Mouse (Mus musculus): ENCODE data around the gene Kdm2b. TPM values are rescaled to one million over a fixed set of nuclear protein-coding genes. Genes with fewer than 3 reads are reported as not detected.

The Kdm2b gene
- total and polyA plus RNA-seq, 3 experiments = 29.2 to 48.9 TPM; not detected in 1

GRCm38 (mm10) chr5:123000901-123001300 lies 11.3 kb upstream of the Kdm2b start:
- H3K36me3 ChIP-seq (ENCODE audit: control insufficient read depth in 1 of 2, insufficient read depth in 2 of 2, low read length in 2 of 2) = no peaks in the 10 kb centered on the region; a peak in 1 of 4 replicates
- DNase-seq (ENCODE audit: low read depth, low spot score) = no peak
- TF ChIP-seq POLR2AphosphoS5 (IDR thresholded peaks at IDR 0.05; ENCODE audit: borderline replicate concordance, low read depth, low read length) = no peak
- TF ChIP-seq TBP (IDR thresholded peaks at IDR 0.05; ENCODE audit: low read depth, low read length) = no peak
- TF ChIP-seq CHD1 (IDR thresholded peaks at IDR 0.05; ENCODE audit: low read depth, low read length) = no peak
- TF ChIP-seq MAZ (IDR thresholded peaks at IDR 0.05; ENCODE audit: low read depth, low read length) = no peak
- TF ChIP-seq NRF1 (IDR thresholded peaks at IDR 0.05; ENCODE audit: insufficient read depth, low read depth, low read length, poor library complexity, severe bottlenecking) = no peak
- H3K4me1 ChIP-seq (ENCODE audit: control insufficient read depth in 1 of 2, insufficient read depth in 2 of 2, low read length in 2 of 2) = peaks cover 0 to 7% of the 10 kb centered on the region in 2 experiments; a peak in 2 of 4 replicates
- H3K27ac ChIP-seq (ENCODE audit: control insufficient read depth, low read depth, low read length) = no peak overlapping the region
- no peak overlapping the region for H3K4me3 ChIP-seq (ENCODE audit: control insufficient read depth in 1 of 2, insufficient read depth in 1 of 2, low read depth in 2 of 2, low read length in 2 of 2)
- no peaks in the 10 kb centered on the region for H3K9me3 ChIP-seq (replicated peaks; ENCODE audit: insufficient read depth, low read length)
- H3K27me3 ChIP-seq (ENCODE audit: control insufficient read depth in 1 of 2, insufficient read depth in 2 of 2, low read length in 2 of 2) = peaks cover 0 to 3% of the 10 kb centered on the region in 2 experiments
- no peak overlapping the region for H3K9ac ChIP-seq (ENCODE audit: control insufficient read depth, low read depth, low read length, poor library complexity, severe bottlenecking)
- no peaks in the 10 kb centered on the region for H3K79me2 ChIP-seq (ENCODE audit: control insufficient read depth, insufficient read depth, low read length, poor library complexity)

DNA sequence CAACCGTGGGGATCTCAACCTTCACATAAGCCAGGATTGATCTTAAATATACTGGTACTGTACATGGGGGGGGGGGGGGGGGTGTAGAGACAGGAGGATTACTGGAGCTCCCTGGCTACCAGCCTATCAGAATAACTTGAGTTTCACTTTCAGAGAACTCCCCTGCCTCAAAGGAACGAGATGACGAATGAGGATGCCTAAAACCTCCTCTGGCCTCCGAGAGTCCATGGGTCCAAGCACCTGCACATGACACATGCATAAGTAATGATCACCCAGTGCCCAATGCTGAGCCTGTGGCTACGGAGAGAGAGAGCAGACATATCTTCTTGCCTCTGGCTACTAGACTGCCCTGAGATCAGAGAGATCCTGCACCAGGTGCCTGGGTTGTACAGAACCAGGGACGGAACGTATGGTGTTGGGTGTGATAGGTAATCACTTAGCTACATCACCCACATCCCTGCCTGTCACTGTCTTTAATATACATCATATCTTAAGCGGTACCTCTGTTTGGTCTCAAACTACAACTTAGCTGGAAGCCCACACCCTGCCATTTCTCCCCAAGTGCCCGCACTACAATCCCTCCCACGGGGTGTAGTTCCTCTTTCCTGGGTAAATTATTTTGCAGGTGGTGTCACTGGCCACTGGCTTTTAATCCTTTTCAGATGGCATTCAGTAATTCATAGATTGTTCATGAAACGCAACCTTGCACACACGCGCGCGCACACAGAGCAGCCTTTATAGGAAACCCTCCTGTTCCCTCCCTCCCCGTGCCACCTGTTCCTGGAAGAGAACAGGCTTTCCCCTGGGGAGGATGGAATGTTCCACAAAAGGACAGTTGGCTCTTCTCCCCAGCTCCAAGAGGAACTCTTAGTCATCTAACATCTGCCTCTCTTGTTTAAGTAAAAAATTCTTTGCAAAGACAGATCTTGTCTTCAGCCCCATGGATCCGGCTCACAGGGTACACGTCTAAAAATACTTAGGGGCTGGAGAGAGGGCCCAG lies 7.9 kb upstream of the Kdm2b start:
- DNase-seq (ENCODE audit: low read depth, low spot score) = peak; percentile 41
- H3K27ac ChIP-seq (ENCODE audit: control insufficient read depth, low read depth, low read length) = no peak overlapping the region
- peaks cover 0 to 9% of the 10 kb centered on the region in 2 experiments; a peak in 2 of 4 replicates for H3K36me3 ChIP-seq (ENCODE audit: control insufficient read depth in 1 of 2, insufficient read depth in 2 of 2, low read length in 2 of 2)
- H3K4me3 ChIP-seq (ENCODE audit: control insufficient read depth in 1 of 2, insufficient read depth in 1 of 2, low read depth in 2 of 2, low read length in 2 of 2) = no peak overlapping the region
- H3K9ac ChIP-seq (ENCODE audit: control insufficient read depth, low read depth, low read length, poor library complexity, severe bottlenecking) = no peak overlapping the region
- no peaks in the 10 kb centered on the region for H3K79me2 ChIP-seq (ENCODE audit: control insufficient read depth, insufficient read depth, low read length, poor library complexity)
- no peaks in the 10 kb centered on the region; a peak in 3 of 4 replicates for H3K27me3 ChIP-seq (ENCODE audit: control insufficient read depth in 1 of 2, insufficient read depth in 2 of 2, low read length in 2 of 2)
- no peak for TF ChIP-seq USF1 (IDR thresholded peaks at IDR 0.05; ENCODE audit: low read depth, low read length)
- no peak for TF ChIP-seq USF2 (IDR thresholded peaks at IDR 0.05; ENCODE audit: borderline replicate concordance in 1 of 2, insufficient read depth in 1 of 2, low read depth in 1 of 2, low read length in 2 of 2)
- H3K9me3 ChIP-seq (replicated peaks; ENCODE audit: insufficient read depth, low read length) = no peaks in the 10 kb centered on the region
- peaks cover 0 to 14% of the 10 kb centered on the region in 2 experiments; a peak in 2 of 4 replicates for H3K4me1 ChIP-seq (ENCODE audit: control insufficient read depth in 1 of 2, insufficient read depth in 2 of 2, low read length in 2 of 2)

DNA sequence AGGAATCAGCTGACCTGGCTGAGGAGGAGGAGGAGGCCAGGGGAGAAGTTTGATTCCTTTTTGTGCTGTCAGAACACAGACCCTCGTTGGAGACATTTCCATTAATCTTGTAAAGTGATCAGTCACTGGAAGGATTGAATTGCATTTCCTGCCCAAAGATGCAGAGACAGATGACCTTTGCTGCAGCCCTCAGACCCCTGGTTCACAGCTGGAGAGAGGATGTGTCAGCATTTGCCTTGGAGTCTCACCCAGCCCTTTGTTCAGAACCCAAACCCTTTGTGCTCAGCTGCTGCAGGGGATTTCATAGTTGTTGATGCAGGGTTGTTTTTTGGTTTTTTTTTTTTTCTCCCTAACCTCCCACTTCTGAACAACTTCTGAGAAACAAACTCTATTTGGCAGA lies 5.3 kb upstream of the Kdm2b start:
- TF ChIP-seq JUND (IDR thresholded peaks at IDR 0.05; ENCODE audit: low read depth, low read length) (no peak), ETS1 (IDR thresholded peaks at IDR 0.05; ENCODE audit: low read depth, low read length) (no peak)
- Histone ChIP-seq H3K27ac (ENCODE audit: control insufficient read depth, low read depth, low read length) (no peak overlapping the region), H3K4me1 (ENCODE audit: control insufficient read depth in 1 of 2, insufficient read depth in 2 of 2, low read length in 2 of 2) (peaks cover 4 to 24% of the 10 kb centered on the region in 2 experiments; a peak in 3 of 4 replicates), H3K79me2 (ENCODE audit: control insufficient read depth, insufficient read depth, low read length, poor library complexity) (no peaks in the 10 kb centered on the region), H3K36me3 (ENCODE audit: control insufficient read depth in 1 of 2, insufficient read depth in 2 of 2, low read length in 2 of 2) (peaks cover 0 to 12% of the 10 kb centered on the region in 2 experiments; a peak in 2 of 4 replicates), H3K9me3 (replicated peaks; ENCODE audit: insufficient read depth, low read length) (no peaks in the 10 kb centered on the region), H3K9ac (ENCODE audit: control insufficient read depth, low read depth, low read length, poor library complexity, severe bottlenecking) (no peak overlapping the region), H3K27me3 (ENCODE audit: control insufficient read depth in 1 of 2, insufficient read depth in 2 of 2, low read length in 2 of 2) (no peaks in the 10 kb centered on the region), H3K4me3 (ENCODE audit: control insufficient read depth in 1 of 2, insufficient read depth in 1 of 2, low read depth in 2 of 2, low read length in 2 of 2) (no peak overlapping the region)
- DNase-seq (ENCODE audit: low read depth, low spot score) = no peak

All from MEL (cell line).